Mouse (Mus musculus): Measurements from ENCODE around the gene Nedd4.

DNA sequence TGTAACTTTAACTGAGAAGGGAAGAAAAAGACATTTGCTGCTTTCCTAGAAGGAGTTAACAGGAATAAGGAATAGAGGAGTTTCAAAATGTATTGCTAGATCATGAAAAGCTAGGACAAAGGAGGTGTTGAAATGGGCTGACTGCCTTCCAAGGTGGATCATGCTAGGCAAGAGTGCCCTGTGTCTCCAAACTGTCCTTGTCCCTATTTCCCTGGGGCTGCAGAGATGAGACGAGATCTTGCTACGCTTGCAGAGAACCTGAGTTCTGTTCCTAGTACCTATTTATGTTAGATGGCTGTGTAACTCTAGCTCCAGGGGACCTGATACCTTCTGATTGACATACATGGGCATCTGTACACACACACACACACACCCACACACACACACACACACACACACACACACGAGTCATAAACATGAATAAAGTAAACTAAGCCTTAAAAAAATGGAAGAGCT lies 13.6 kb downstream of the Nedd4 start:
- TF ChIP-seq CTCF (IDR thresholded peaks at IDR 0.05; ENCODE audit: extremely low read depth, insufficient read depth, low read length) = no peak
- no peak for TF ChIP-seq POLR2A (IDR thresholded peaks at IDR 0.05; ENCODE audit: extremely low read depth, insufficient read depth, low read length)
